Mouse (Mus musculus): ENCODE measurements around the gene Tab3. TPM values are rescaled to one million over a fixed set of nuclear protein-coding genes. Genes with fewer than 3 reads are reported as not detected.

Gene Tab3
- total RNA-seq (2021), result 9.0 and 11.0 TPM in 2 replicates
- long read RNA-seq, experiment 1, partial matches to known transcripts, result 0 of 1 reads
- long read RNA-seq, experiment 1, other reads (novel, unspliced or antisense), result 1 of 1 reads
- long read RNA-seq, experiment 2, partial matches to known transcripts, result 0 of 2 reads
- long read RNA-seq, experiment 2, other reads (novel, unspliced or antisense), result 2 of 2 reads

- DNase-seq, result peak; percentile 96
Observed at GRCm38 (mm10) chrX:85573532-85574181, at the start of gene Tab3. Gene Tab3 (plus strand): TSS chrX:85574022.

GRCm38 (mm10) chrX:85525545-85525944, 48.3 kb upstream of the Tab3 start:
- no peak for DNase-seq

- DNase-seq, result no peak
Observed at GRCm38 (mm10) chrX:85526263-85527019, 47.4 kb upstream of the Tab3 start.

GRCm38 (mm10) chrX:85558931-85559330, 14.9 kb upstream of the Tab3 start:
- no peak for DNase-seq

- DNase-seq, result no peak
Observed at GRCm38 (mm10) chrX:85566256-85566655, 7.6 kb upstream of the Tab3 start.

GRCm38 (mm10) chrX:85574182-85574541, 340 bp downstream of the Tab3 start:
- peak; percentile 24 for DNase-seq

- DNase-seq, result no peak
Observed at GRCm38 (mm10) chrX:85576310-85576709, 2.5 kb downstream of the Tab3 start.

GRCm38 (mm10) chrX:85580768-85581167, 6.9 kb downstream of the Tab3 start:
- DNase-seq, result no peak

GRCm38 (mm10) chrX:85582517-85582916, 8.7 kb downstream of the Tab3 start:
- DNase-seq, result no peak

GRCm38 (mm10) chrX:85585575-85585974, 11.8 kb downstream of the Tab3 start:
- DNase-seq, result no peak

GRCm38 (mm10) chrX:85614701-85615100, 40.9 kb downstream of the Tab3 start:
- no peak for DNase-seq

GRCm38 (mm10) chrX:85646204-85646777, 72.5 kb downstream of the Tab3 start:
- no peak for DNase-seq

GRCm38 (mm10) chrX:85676808-85677207, 103.0 kb downstream of the Tab3 start:
- peak; percentile 52 for DNase-seq

GRCm38 (mm10) chrX:85682125-85682524, 108.3 kb downstream of the Tab3 start:
- DNase-seq, result no peak

GRCm38 (mm10) chrX:85683723-85684122, 109.9 kb downstream of the Tab3 start:
- DNase-seq, result no peak

Small RNA genes within 50 kb of the gene (microRNA-seq; reads per million reads assigned to microRNA genes)
- gene Gm44378, result 0 reads per million in 2 experiments

Other genes starting within 250 kb of the Tab3 start
- gene Gk, start 202.8 kb downstream of the Tab3 start, total RNA-seq (2021), result 70.5 and 116 TPM in 2 replicates